Mouse (Mus musculus) layer of hippocampus, adult 8-10 months (tissue): ENCODE measurements around the gene Kcnk5. TPM values are rescaled to one million over a fixed set of nuclear protein-coding genes. Genes with fewer than 3 reads are reported as not detected.

Source experiments
- DNase-seq, 2 experiments: peaks; one replicate each; pipeline ENCODE4 v3.0.0; 2022; ENCODE audit warnings: low spot score in 2 of 2
- total RNA-seq, 4 experiments: library from RNA; stranded (reverse); gene quantifications; 2 replicates each; pipeline ENCODE4 v1.2.4; 2022

Gene Kcnk5
- total RNA-seq, 4 experiments from 2014 or later, result 0.33 to 0.71 (median 0.48) TPM

DNA sequence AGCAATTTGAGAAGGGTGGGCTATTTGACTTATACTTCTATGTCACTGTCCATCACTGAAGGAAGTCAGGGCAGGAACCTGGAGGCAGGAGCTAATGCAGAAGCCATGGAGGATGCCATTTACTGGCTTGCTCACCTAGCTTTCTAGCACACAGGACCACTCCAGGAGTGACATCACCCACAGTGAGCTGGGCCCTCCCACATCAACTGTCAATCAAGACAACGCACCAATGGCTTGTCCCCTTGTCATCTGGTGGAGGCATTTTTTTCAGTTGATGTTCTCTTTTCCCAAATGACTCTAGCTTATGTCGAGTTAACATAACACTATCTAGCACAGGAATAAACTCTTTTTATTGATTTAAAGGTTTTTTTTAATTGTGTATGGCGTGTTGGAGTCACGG lies 12.4 kb downstream of the Kcnk5 start:
- no peak for DNase-seq

DNA sequence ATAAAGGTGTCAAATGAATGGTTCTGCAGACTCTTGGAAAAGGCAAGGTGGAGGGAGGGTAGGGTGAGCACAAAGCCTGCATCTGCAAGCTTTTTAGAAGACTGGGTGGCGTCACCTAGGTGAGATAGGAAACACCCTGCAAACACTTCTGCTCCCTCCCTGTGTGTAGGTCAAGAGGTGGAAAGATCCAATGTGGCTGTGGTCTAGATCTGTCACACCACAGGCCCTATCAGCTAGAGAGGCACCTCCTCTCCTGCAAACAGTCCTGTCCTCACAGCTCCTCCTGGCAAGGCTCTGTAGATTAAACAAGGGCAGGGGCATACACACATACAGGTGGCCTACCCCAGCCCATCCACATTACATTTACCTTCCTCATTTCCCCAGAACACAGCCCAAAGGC lies 13.1 kb downstream of the Kcnk5 start:
- DNase-seq, result no peak

DNA sequence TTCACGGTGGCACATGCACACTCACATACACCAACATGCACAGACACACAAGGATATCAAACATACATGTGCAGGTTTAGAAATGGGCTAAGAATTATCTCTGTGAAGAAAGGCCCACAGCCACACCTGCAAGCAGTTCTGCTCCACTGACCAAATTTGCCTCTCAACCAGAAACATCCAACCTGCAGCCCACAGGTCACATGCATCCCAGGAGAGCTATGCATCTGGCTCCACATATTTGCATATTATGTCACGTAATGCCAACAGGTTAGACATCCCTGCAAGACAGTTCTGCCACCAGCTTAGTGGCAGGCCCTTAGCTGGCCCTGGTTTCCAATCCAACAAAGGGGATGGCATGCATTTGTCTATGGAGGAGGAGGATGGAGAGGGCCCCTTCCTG lies 13.6 kb downstream of the Kcnk5 start:
- DNase-seq, result no peak

DNA sequence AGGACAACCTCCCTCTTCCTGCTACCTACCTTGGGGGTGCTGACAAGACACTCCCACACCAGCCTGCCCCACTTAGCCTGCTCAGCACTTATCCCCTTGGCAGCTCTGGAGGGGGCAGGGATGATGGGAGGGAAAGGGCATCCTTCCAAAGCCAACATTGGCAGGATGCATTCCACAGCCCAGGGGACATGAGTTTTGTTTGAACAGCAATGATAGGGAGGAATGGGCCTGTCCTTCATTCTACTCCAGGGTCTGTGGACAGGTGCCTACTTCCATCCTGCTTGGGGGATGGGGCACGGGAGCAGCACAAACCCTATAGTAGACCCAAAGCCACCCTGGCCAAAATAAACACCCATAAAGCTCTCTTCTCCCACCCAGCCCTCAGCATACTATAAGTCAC lies 16.2 kb downstream of the Kcnk5 start:
- DNase-seq, result no peak

DNA sequence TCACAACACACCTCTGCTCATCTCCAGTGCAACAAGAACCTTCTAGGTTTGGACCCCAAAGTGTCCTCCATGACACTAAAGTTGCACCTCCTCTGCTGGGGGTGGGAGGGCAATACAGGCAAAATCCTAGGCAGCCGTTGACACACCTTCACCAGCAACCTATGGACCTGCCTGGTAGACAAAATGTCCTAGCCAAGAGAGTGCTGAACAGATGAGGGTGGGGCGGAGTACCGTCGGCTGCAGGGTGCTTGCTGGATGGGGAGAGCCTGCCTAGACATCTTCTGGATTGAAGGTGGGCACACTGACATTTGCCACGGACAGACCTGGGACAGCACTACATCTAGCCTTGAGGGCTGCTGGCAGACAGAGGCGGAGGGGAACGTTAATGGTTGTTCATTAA lies 17.2 kb downstream of the Kcnk5 start:
- no peak for DNase-seq

DNA sequence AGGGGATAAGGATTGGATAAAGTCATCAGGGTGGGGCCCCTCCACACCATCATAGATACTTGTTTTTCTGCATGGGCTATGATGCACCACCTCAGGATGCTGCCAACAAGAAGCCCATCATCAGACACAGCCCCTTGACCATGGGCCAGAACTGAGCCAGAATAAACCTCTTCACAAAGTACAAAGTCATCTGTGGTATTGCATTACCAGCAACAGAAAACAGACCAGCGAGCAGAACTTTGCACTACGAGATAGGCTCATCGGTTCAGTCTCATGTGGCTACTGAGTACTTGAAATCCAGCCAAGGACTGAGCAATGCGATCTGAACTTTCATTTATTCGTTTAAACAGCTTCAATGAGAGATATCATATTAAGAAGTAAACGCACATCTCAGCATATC lies 18.9 kb downstream of the Kcnk5 start:
- no peak for DNase-seq

DNA sequence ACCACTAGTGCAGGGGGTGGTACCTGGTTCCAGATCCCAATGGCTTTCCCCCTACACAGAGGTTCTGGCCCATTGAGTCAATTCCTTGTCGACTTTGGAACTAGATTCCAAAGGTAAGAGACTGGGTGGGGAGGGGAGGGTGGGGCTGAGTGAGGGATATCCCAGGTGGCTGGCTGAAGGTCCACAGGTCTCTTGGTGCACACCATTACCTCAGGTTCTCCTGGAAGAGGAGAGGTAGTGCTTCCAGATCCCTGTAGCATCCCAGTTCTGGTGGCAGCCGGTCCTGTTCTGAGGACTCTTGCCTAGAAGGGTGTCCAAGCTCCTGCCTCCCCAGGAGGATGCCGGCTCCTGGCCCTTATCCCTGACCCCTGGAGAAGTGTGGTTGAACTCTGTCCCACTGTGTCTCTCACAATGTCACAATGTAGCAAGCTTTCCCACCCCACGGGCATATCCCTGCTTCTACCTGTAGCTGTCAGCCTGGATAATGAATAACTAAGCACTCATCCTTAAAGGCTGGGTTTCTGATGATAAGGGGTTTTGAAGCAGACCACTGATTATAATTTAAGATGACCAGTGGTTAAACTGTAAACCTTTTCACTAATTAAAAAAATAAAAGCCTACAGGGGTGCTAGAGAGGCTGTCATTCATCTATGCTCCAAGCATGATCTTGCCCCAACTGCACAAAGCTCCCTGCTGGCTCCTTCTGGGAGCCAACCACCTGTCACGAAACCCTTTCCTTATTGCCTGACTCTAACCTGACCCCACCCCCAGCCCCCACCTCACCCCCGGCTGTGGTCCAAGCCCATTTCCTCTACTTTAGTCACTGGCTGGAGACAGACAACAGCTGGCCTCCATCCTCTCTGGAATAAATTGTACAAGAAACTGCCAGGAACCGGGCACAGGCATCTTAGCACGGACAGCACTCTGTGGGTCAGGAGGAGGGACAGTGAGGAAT lies 22.6 kb downstream of the Kcnk5 start:
- no peak for DNase-seq

DNA sequence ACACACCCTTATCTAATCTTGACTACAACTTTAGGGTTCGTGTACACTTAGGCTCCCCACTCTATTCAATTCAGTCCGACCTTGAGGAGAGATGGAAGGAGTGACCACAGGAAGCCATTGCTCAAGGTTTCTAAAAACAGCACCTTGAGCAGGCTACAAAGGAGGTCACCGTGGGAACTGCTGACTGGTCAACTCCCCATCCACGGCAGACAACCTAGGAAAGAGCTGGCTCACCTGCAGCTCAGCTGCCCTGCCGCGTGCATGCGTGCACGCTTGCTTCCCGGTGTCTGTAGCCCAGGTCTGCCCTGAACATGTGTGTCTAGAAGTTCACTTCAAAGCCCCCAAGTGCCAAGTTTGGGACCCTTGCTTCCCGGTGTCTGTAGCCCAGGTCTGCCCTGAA lies 24.0 kb downstream of the Kcnk5 start:
- no peak for DNase-seq

DNA sequence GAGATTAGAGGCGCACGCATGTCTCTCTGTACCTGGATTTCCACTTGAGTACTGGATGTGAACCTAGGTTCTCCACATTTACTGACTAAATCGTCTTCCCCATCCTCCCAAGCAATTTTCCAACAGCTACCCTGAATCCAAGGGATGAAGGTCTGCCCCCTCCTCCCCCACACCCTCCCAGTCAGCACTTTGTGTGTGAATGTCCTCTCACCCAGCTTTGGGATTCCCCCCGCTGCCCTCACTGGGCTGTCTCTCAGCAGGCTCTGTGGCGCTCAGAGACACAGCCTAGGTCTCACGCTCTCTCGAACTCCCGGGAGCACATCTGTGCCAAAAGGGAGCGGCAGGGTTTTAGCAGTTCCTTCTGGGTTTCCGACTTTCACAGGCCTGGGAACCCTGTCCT lies 25.9 kb downstream of the Kcnk5 start:
- DNase-seq, result no peak

DNA sequence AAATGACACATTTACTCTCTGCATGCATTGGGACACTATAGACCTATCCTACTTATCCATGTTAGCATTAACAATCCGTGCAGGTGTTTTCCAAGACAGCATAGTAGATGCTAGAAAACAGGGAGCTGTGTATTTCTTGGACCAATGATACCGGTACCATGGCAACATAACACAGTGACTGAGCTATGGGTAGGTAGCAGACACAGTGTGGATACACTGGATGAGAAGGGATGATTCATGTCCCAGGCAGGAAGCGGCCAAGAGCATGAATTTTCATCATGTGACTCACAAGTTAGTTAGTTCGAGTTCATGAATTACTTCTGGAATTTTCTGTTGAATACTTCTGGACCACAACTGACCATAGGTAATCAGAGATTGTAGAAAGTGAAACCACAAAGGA lies 26.7 kb downstream of the Kcnk5 start:
- no peak for DNase-seq

DNA sequence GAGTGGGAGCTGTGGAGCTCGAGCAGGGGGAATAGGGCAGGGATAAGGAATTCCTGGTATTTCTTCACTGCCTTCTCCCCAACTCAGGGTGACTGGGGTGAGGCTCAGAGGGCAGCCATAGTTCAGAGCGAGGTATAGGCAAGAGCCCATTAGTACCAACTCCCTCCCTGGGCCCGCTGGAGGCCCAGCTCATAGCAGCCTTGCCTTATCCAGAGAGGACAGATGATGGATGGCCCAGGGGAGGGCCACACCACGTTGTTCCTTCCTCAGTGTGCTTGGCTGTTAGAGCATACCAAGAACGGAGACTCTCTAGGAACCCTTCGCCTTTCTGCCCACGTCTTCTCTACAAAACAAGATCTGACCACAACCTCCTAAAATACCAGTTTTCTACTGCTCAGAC lies 27.4 kb downstream of the Kcnk5 start:
- no peak for DNase-seq

DNA sequence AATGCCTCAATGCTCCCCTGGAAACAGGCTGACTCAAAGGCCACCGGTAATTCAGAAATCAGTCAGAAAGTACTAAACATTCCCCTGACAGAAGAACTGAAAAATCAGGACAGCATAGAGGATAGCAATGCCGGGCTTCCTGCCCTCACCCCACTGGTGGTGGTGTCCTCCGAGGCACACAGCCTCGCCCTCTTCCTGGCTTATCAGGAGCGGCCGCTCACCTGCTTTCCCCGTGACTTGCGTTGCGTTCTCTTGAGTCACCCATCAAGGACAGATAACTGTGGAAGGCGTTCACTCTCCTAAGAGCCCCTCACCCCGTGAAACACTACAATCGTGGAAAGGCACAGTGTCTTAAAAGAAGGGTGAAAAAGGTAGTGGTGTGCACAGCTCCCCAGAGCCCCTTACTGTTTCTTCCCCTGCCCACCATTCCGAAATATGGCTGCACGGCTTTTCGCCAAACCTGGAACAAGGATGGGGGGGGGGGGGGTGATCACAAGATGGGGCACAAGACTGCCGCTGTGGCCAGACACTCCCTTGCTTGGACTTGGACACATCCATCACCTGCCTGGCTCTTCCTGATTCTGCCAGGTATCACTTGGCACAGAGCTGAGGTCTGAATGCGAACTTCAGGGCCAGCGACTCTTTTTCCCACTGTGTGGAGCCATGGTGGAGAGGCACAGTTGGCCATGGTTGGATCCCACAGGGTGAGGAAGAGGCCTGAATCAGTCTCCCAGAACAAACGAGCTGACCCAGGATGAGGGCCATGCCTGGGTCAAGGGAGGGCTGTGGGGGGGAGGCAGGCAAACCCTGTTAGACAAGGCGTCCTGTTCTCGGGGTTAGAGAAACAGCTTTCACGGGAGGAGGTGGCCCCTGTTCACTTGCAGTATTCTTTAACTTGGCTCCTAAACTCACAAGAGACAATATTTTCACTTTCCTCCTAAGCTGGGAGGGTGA lies 32.2 kb downstream of the Kcnk5 start:
- no peak for DNase-seq

DNA sequence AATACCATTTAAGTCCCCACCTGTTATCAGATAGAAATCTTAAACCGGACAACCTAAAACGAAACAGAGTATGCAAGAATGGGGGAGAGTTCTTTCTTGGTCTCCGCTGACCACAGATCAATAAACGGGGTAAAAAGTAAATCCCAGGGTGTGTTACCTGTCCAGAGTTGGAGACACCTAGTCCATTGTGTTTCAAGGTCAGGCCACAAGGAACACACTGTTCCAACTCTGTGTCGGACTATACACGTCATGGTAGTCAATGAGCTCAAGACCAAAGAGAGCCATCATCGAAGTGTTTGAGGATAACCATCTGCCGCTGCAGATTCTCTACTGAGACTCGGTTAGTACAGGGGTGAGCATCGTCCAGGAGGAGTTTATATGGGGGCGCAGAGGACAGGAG lies 33.1 kb downstream of the Kcnk5 start:
- DNase-seq, result no peak

DNA sequence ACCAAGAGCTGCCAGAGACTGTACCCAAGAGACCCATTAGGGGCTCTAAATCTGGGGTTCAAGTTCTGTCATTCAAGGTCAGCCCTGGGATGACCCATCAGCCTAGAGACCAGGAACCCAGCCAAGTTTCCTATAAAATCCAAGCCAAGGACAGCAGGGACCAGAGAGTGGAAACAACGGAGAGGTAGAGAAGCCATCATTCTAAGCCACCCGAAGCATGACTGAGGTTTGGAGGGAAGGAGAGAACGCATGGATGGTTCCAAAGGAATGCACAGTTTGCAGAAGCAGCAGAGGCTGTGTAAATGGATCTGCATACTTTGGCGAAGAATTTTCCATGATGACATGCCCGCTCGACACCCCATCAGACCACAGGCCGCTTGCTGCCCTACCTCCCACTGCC lies 33.8 kb downstream of the Kcnk5 start:
- DNase-seq, result no peak

DNA sequence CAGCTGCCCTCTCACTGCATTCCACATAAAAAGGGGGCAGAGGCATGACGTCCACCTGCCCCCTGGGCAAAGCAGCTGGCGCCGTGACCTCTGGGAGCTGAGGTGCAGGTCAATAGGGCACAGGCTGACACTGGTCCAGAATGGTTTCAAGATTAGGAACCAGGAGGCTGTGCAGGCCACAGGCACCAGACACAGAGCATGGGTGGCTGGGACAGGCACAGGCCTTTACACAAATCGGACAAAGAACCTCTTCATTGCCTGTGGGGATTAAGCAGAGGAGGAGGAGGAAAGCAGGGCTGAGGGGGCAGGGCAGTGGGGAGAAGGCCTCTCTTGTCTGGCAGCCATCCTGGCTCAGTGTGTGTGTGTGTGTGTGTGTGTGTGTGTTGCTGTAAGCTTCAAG lies 37.5 kb downstream of the Kcnk5 start:
- DNase-seq, result peak; percentile 28 to 30

DNA sequence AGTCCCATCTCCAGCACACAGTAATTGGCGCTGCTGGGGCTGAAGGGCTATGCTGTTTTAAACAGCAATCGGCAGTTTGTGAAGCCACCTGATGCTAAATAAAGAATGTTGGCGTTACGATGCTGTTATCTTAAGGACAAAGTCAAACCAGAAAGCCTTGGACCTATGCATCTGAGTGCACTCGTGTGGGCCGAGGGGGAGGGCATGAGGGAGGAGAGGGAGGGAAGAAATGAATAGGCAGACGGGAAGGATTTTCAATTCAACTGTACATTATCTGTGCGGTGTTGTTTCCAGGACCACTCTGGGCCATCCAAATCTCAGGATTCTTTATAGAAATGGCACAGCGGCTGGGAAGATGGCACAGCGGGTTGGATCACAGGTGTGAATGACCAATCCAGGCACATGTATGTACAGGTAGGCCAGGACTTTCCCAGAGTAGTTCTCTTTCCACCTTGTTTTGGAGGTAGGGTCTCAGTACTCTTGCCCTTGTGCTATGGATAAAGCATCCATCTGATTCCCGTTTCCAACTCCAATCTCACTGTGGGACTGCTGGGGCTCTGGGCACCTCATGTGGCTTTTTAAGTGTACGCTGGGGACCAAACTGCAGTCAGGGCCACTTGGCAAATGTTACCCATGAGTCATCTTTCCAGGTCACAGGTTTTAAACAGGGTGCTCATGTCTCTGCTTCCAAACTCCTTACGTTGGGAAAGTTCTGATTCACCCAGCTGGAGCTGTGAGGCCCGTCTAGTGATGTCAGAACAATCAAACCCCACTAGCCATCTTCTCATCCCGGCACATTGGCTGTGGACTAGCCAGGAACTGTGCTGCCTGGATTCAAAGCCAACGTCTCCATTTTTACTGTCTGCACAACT lies 42.9 kb downstream of the Kcnk5 start, which contains the start of gene Saysd1:
TSS of gene Saysd1 (minus strand) at position 51 of the 872 bp plus-strand sequence.
- DNase-seq, result no peak

DNA sequence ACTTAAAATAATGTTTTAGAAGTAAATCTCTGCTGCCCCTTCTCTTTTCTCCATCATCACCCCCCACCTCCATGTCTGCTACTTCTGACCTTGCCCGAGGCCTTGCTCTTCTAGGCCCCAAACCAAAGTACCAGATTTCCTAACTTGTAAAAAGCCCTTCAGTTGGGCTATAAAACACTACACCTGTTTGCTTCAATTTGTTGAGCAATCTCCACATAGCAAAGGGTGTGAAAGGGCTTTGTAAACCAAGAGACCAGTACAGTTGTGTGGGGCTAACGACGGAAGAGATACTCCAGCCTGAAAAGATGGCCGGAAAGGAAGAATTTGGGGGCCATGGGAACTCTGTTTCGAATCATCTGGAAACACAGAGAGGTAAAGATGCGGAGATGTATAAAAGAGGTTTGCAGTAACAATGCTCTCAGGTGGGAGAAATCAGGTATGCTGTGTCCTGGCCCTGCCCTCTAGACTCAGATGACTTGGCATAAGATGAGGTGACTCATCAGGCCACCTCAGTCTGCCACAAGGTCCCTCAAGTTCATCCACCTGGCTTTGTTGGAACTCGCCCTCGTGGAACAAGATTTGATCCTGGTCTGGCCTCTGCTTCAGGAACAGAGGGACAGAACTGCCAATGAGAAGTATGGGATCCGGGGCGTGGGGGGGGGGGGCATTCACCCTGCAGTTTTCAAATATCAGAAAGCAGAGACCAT lies 46.5 kb downstream of the Kcnk5 start:
- no peak for DNase-seq

DNA sequence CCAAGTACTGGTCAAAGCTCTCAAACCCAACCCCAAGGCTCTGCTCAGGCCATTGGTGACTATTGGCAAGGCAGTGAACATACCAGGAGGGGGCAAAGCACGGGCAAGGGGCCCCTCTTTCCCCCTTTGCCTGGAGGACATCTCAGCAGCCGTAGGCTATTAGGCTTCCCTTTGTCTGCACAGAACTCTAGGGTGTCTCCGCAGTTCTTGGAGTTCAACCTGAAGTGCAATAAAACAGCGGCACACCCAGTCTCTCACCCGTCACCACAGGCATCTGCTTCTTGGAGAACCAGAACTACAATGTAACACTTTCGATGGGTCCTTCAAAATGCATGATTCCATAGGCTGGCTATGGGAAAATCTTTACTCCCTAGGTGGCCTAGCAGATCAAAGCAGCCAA lies 53.4 kb downstream of the Kcnk5 start:
- no peak for DNase-seq

DNA sequence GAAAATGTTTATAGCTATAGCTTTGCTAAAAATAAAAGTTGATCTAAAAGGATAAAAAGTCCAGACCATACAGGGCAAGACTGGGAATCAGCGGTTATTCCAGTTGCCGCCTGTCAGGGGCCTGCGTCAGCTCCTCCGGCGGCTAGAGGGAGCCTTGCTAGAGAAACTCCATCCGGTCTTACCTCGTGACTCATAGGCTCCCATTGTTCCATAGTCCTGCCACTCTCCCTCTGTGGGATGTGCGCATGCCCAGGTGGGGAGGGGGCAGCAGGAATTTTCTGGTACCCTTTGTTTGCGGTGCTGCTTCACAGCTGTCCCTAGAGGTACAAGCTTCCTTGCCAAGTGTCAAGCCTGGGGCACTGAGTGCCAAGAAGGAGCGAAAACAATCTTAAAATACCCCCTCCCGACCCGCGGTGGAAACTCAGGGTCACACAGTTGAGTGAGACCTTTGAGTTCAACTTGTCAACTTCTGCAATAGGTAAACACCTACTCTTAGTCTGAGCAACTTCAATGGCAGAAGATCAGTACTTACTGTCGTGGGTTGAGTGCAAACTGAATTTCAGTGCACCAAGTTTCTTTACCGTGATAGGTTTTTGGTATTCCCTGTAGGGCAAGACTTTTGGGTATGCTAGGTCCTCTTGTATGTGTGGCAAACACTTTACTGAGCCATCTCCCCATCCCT lies 54.1 kb downstream of the Kcnk5 start:
- DNase-seq, result no peak

DNA sequence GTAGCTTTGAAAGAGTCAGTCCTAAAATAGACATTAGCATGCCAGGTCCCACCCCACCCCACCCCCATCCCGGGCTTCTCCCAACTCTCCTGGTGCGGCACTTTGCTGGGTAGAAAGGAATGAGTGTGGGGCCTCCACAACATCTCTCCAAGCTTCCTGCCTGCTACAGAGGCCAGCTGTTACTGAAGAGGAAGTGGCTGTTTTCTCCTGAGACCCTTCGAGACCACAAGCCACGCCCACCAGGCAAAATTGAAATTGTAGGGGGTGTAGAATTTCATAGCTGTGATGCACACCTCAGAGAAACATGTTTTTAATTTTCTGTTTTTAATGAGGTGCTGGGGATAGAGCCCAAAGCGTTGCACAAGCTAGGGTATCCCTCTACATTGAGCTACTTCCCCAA lies 60.7 kb downstream of the Kcnk5 start:
- DNase-seq, result no peak
